Mouse (Mus musculus): ENCODE results near the gene Nxn. TPM values are rescaled to one million over a fixed set of nuclear protein-coding genes. Genes with fewer than 3 reads are reported as not detected.
A peak's percentile ranks its signal among the peaks of the same experiment; 100 is the strongest.

The Nxn gene
- polyA plus RNA-seq, 1 experiment from 2014 or later, result 52.3 TPM

- no peaks in the 10 kb centered on the region for H3K36me3 ChIP-seq (ENCODE audit: control insufficient read depth, insufficient read depth, low read length)
- no peak overlapping the region for H3K4me3 ChIP-seq (ENCODE audit: low read depth, low read length)
- 71% methylated on average over 3 of the region's 3 CpGs for whole genome bisulfite sequencing
- H3K4me1 ChIP-seq (replicated peaks; ENCODE audit: control insufficient read depth, insufficient read depth, low read length), result peaks cover 5% of the 10 kb centered on the region; the same call in 1 of the 2 replicates
- no peaks in the 10 kb centered on the region for H3K9me3 ChIP-seq (ENCODE audit: control insufficient read depth, low read length)
- ATAC-seq (replicated peaks; ENCODE audit: low FRiP score), result no peak
- peak; percentile 45 for DNase-seq (ENCODE audit: low spot score)
- no peaks in the 10 kb centered on the region for H3K27me3 ChIP-seq (ENCODE audit: control insufficient read depth, insufficient read depth, low read length)
- H3K9ac ChIP-seq (ENCODE audit: low read length), result no peak overlapping the region
- H3K27ac ChIP-seq (ENCODE audit: low read depth, low read length), result no peak overlapping the region
- no peak overlapping the region for H3K4me2 ChIP-seq (ENCODE audit: low read depth, low read length, severe bottlenecking)
These were observed 146.9 kb downstream of the Nxn start for GRCm38 (mm10) chr11:76252036-76252435.

DNA sequence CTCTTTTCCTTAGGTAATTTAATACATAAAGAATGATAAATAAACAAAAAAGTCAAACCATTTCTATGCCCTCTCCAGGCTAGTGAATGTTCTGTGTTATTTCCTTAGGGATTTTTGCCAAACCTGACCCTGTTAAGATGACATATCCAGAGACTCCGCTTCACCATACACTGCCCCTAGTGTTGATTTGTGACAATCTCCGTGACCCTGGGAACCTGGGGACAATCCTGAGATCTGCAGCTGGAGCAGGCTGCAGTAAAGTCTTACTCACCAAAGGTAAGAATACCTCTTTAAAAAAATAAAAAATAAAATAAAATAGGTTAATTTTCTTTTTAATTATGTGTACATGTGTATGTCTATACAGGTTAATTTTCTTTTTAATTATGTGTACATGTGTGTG lies 151.7 kb downstream of the Nxn start:
- Histone ChIP-seq H3K36me3 (ENCODE audit: control insufficient read depth, insufficient read depth, low read length) (no peaks in the 10 kb centered on the region), H3K4me3 (ENCODE audit: low read depth, low read length) (no peak overlapping the region), H3K9me3 (ENCODE audit: control insufficient read depth, low read length) (no peaks in the 10 kb centered on the region), H3K4me2 (ENCODE audit: low read depth, low read length, severe bottlenecking) (no peak overlapping the region), H3K4me1 (replicated peaks; ENCODE audit: control insufficient read depth, insufficient read depth, low read length) (peaks cover 3% of the 10 kb centered on the region), H3K9ac (ENCODE audit: low read length) (no peak overlapping the region), H3K27ac (ENCODE audit: low read depth, low read length) (no peak overlapping the region), H3K27me3 (ENCODE audit: control insufficient read depth, insufficient read depth, low read length) (no peaks in the 10 kb centered on the region)
- DNase-seq (ENCODE audit: low spot score) (no peak), ATAC-seq (replicated peaks; ENCODE audit: low FRiP score) (no peak)
- 61% methylated on average over 2 of the region's 2 CpGs for WGBS

GRCm38 (mm10) chr11:76246439-76246838 lies 152.5 kb downstream of the Nxn start:
- H3K27ac ChIP-seq (ENCODE audit: low read depth, low read length), result no peak overlapping the region
- no peak overlapping the region for H3K4me2 ChIP-seq (ENCODE audit: low read depth, low read length, severe bottlenecking)
- H3K27me3 ChIP-seq (ENCODE audit: control insufficient read depth, insufficient read depth, low read length), result no peaks in the 10 kb centered on the region
- no peaks in the 10 kb centered on the region for H3K9me3 ChIP-seq (ENCODE audit: control insufficient read depth, low read length)
- H3K9ac ChIP-seq (ENCODE audit: low read length), result no peak overlapping the region
- ATAC-seq (replicated peaks; ENCODE audit: low FRiP score) (no peak), DNase-seq (ENCODE audit: low spot score) (no peak)
- peaks cover 3% of the 10 kb centered on the region for H3K4me1 ChIP-seq (replicated peaks; ENCODE audit: control insufficient read depth, insufficient read depth, low read length)
- H3K36me3 ChIP-seq (ENCODE audit: control insufficient read depth, insufficient read depth, low read length), result no peaks in the 10 kb centered on the region
- H3K4me3 ChIP-seq (ENCODE audit: low read depth, low read length), result no peak overlapping the region

DNA sequence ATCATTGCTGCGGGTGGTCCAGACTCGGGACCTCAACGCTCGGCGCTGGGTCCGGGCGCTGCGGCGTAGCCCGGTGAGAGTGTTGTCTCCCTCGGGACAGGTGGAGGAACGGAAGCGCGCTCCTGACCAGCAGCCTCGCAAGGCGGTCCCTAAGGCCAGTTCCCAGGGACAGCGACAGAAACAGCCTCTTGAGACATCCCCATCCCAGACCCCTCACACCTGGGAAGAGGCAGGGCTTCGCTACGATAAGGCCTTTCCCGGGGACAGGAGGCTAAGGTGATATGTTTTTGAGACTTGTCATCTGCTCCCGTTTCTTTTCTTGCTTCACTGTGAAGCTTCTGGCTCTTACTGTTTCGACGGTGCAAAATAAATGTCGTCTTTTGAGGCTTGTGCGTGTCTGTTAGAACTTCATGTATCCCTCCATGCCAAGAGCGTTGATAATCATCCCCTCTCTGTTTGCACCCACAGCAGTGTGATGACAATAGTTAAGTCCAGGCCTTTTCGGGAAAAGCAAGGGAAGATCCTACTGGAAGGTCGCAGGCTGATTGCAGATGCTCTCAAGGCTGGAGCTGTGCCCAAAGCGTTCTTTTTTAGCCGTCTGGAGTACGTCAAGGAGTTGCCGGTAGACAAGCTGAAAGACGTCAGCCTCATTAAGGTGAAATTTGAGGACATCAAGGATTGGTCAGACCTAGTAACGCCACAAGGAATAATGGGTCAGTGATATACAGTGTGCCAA lies 155.0 kb downstream of the Nxn start:
- H3K27ac ChIP-seq (ENCODE audit: low read depth, low read length), result no peak overlapping the region
- ATAC-seq (replicated peaks; ENCODE audit: low FRiP score), result no peak
- no peak for DNase-seq (ENCODE audit: low spot score)
- peak overlapping the region; percentile 84 for H3K4me3 ChIP-seq (ENCODE audit: low read depth, low read length)
- WGBS, result 3% methylated on average over 34 of the region's 34 CpGs
- H3K9me3 ChIP-seq (ENCODE audit: control insufficient read depth, low read length), result no peaks in the 10 kb centered on the region
- H3K27me3 ChIP-seq (ENCODE audit: control insufficient read depth, insufficient read depth, low read length), result no peaks in the 10 kb centered on the region
- H3K36me3 ChIP-seq (ENCODE audit: control insufficient read depth, insufficient read depth, low read length), result no peaks in the 10 kb centered on the region
- H3K9ac ChIP-seq (ENCODE audit: low read length), result peak overlapping the region; percentile 81
- peak overlapping the region; percentile 81 for H3K4me2 ChIP-seq (ENCODE audit: low read depth, low read length, severe bottlenecking)
- H3K4me1 ChIP-seq (replicated peaks; ENCODE audit: control insufficient read depth, insufficient read depth, low read length), result peaks cover 3% of the 10 kb centered on the region

DNA sequence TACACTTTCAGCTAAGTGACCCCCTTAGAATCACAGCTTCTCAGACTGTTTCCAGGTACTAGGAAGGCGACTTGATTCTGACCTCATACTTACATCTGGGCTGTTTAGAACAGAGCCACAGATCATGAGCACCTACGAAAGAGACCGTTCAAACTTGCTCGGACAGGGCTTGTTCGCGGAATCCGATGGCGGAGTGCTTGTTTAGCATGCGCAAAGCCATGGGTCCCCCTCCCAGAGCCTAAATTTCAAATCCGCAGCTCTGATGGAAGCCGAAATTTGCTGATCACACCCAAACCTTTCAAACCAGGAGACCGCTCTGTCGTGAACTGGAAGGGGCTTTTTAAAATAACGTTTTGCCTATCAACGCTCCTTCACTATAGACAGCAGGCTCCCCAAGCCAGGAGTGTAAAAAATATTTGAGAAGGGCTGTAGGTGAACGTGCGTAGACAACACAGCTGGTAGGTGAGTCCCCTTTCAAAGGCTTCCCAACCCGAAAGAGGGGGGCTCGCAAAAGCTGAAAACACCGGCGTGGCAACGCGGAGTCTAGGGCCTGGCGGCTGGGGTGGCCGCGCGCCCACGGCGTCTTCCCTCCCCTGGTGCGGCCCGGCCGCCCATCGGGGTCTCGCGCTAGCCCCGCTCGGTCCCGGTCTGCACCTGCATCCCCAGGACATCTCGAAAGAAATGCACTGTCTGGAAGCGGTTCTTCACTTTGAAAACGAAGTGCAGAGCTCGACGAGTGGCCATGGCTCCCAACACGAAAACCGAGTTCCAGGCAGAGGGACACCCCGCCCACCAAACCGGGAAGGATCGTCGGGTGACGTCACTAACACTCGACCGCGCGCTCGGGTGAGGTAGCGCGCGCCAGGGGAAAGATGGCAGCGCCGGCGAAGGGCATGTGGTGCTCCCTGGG lies 155.8 kb downstream of the Nxn start, which contains the start of the genes Mrm3 and Glod4:
TSS of gene Mrm3 (plus strand) at position 815 of the 910 bp plus-strand sequence.
TSS of gene Glod4 (minus strand) at position 825 of the 910 bp plus-strand sequence.
- Histone ChIP-seq H3K27ac (ENCODE audit: low read depth, low read length) (no peak within 1 kb of the TSS), H3K9ac (ENCODE audit: low read length) (peak within 1 kb of the TSS; percentile 81), H3K4me1 (replicated peaks; ENCODE audit: control insufficient read depth, insufficient read depth, low read length) (peaks cover 3% of the 10 kb centered on the region), H3K4me2 (ENCODE audit: low read depth, low read length, severe bottlenecking) (peak within 1 kb of the TSS; percentile 81), H3K27me3 (ENCODE audit: control insufficient read depth, insufficient read depth, low read length) (no peaks in the 10 kb centered on the region), H3K4me3 (ENCODE audit: low read depth, low read length) (peak within 1 kb of the TSS; percentile 84), H3K36me3 (ENCODE audit: control insufficient read depth, insufficient read depth, low read length) (no peaks in the 10 kb centered on the region), H3K9me3 (ENCODE audit: control insufficient read depth, low read length) (no peaks in the 10 kb centered on the region)
- DNase-seq (ENCODE audit: low spot score) (peak; percentile 96), ATAC-seq (replicated peaks; ENCODE audit: low FRiP score) (peak; percentile 89)
- under 1% methylated on average over 58 of the region's 61 CpGs for WGBS

DNA sequence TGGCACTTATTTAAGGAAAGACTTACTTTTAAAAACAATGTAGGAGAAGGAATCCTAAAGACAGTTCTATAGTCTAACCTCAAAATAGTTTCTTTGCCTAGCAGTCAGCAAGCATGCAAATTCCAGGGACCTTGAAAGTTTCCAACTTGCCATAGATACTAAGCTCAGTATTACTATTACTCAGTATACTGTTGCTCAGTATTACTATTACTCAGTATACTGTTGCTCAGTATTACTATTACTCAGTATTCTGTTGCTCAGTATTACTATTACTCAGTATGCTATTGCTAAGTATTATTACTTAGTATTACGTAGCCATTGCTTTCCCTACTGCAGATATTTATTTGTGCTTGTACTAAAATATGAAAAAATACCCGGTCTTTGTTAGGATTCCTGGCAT lies 159.2 kb downstream of the Nxn start:
- peaks cover 3% of the 10 kb centered on the region; the same call in 1 of the 2 replicates for H3K4me1 ChIP-seq (replicated peaks; ENCODE audit: control insufficient read depth, insufficient read depth, low read length)
- no peak for ATAC-seq (replicated peaks; ENCODE audit: low FRiP score)
- DNase-seq (ENCODE audit: low spot score), result no peak
- no peaks in the 10 kb centered on the region for H3K9me3 ChIP-seq (ENCODE audit: control insufficient read depth, low read length)
- H3K9ac ChIP-seq (ENCODE audit: low read length), result no peak overlapping the region
- no peaks in the 10 kb centered on the region for H3K27me3 ChIP-seq (ENCODE audit: control insufficient read depth, insufficient read depth, low read length)
- no peak overlapping the region for H3K4me2 ChIP-seq (ENCODE audit: low read depth, low read length, severe bottlenecking)
- H3K4me3 ChIP-seq (ENCODE audit: low read depth, low read length), result no peak overlapping the region
- H3K27ac ChIP-seq (ENCODE audit: low read depth, low read length), result no peak overlapping the region
- 93% methylated on average over 2 of the region's 2 CpGs for WGBS
- H3K36me3 ChIP-seq (ENCODE audit: control insufficient read depth, insufficient read depth, low read length), result no peaks in the 10 kb centered on the region

GRCm38 (mm10) chr11:76236136-76236535 lies 162.8 kb downstream of the Nxn start:
- H3K4me3 ChIP-seq (ENCODE audit: low read depth, low read length), result no peak overlapping the region
- WGBS, result 94% methylated on average over 3 of the region's 3 CpGs
- H3K9me3 ChIP-seq (ENCODE audit: control insufficient read depth, low read length), result no peaks in the 10 kb centered on the region
- ATAC-seq (replicated peaks; ENCODE audit: low FRiP score), result no peak
- DNase-seq (ENCODE audit: low spot score), result no peak
- no peak overlapping the region for H3K9ac ChIP-seq (ENCODE audit: low read length)
- no peak overlapping the region for H3K4me2 ChIP-seq (ENCODE audit: low read depth, low read length, severe bottlenecking)
- no peaks in the 10 kb centered on the region for H3K4me1 ChIP-seq (replicated peaks; ENCODE audit: control insufficient read depth, insufficient read depth, low read length)
- no peak overlapping the region for H3K27ac ChIP-seq (ENCODE audit: low read depth, low read length)
- H3K27me3 ChIP-seq (ENCODE audit: control insufficient read depth, insufficient read depth, low read length), result no peaks in the 10 kb centered on the region
- H3K36me3 ChIP-seq (ENCODE audit: control insufficient read depth, insufficient read depth, low read length), result no peaks in the 10 kb centered on the region; the same call in 1 of the 2 replicates

DNA sequence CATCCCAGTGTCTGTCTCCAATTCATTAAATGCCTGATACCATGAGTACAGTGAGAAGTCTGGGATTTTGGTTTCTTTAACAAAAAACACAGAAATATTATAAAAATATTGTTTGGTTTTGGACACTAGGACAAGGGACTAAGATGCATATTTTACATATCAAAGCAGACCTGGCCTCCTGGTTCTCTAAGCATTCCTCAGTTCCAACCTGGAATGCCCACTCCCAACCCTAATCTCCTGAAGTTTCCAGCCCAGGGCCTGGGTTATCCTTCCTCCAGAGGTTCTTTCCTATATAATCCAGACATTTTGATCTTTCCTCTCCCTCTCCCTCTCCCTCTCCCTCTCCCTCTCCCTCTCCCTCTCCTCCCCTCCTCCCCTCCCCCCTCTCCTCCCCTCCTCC lies 173.9 kb downstream of the Nxn start:
- Histone ChIP-seq H3K4me2 (ENCODE audit: low read depth, low read length, severe bottlenecking) (no peak overlapping the region), H3K4me1 (replicated peaks; ENCODE audit: control insufficient read depth, insufficient read depth, low read length) (no peaks in the 10 kb centered on the region), H3K36me3 (ENCODE audit: control insufficient read depth, insufficient read depth, low read length) (no peaks in the 10 kb centered on the region), H3K9ac (ENCODE audit: low read length) (no peak overlapping the region), H3K4me3 (ENCODE audit: low read depth, low read length) (no peak overlapping the region), H3K9me3 (ENCODE audit: control insufficient read depth, low read length) (no peaks in the 10 kb centered on the region), H3K27ac (ENCODE audit: low read depth, low read length) (no peak overlapping the region), H3K27me3 (ENCODE audit: control insufficient read depth, insufficient read depth, low read length) (no peaks in the 10 kb centered on the region)
- ATAC-seq (replicated peaks; ENCODE audit: low FRiP score) (no peak), DNase-seq (ENCODE audit: low spot score) (no peak)

All from forebrain, embryonic 11.5 days (tissue).